Mouse (Mus musculus) lung, postnatal 0 days (tissue): ENCODE measurements around the gene Olfr273. TPM values are rescaled to one million over a fixed set of nuclear protein-coding genes. Genes with fewer than 3 reads are reported as not detected.

Experiments used
- ATAC-seq: fragments of 200-750 bp; cut with Nextera tagmentation; 2 replicates; pipeline ENCODE4 v1.8.0; 2017; ENCODE audit warnings: moderate library complexity
- DNase-seq: peaks from one replicate; pipeline ENCODE4 v3.0.0-alpha.2; 2016; ENCODE audit warnings: low spot score
- H3K27ac ChIP-seq: fragments of 300-500 bp; sonication (generic); 2 replicates; pipeline ENCODE4 v1.5.1; 2014; ENCODE audit warnings: antibody characterized with exemption, mild to moderate bottlenecking, low read length, mixed read lengths
- H3K27me3 ChIP-seq: fragments of 300-500 bp; sonication (generic); replicated peaks from 2 replicates; pipeline ENCODE4 v1.6.1; 2014; ENCODE audit warnings: low read length, mixed read lengths; ENCODE audit not compliant: insufficient read depth
- H3K36me3 ChIP-seq: fragments of 300-500 bp; sonication (generic); 2 replicates; pipeline ENCODE4 v1.6.1; 2014; ENCODE audit warnings: low read length, mixed read lengths; ENCODE audit not compliant: insufficient read depth
- H3K4me1 ChIP-seq: fragments of 300-500 bp; sonication (generic); 2 replicates; pipeline ENCODE4 v1.6.1; 2014; ENCODE audit warnings: antibody characterized with exemption, low read depth, low read length, mixed read lengths; ENCODE audit not compliant: insufficient read depth
- H3K4me2 ChIP-seq: fragments of 300-500 bp; sonication (generic); replicated peaks from 2 replicates; pipeline ENCODE4 v1.6.1; 2014; ENCODE audit warnings: low read depth, mild to moderate bottlenecking, low read length, moderate library complexity, mixed read lengths
- H3K4me3 ChIP-seq: fragments of 300-500 bp; sonication (generic); 2 replicates; pipeline ENCODE4 v1.5.1; 2014; ENCODE audit warnings: low read depth, low read length
- H3K9ac ChIP-seq: fragments of 300-500 bp; sonication (generic); replicated peaks from 2 replicates; pipeline ENCODE4 v1.6.1; 2014; ENCODE audit warnings: low read depth, mild to moderate bottlenecking
- H3K9me3 ChIP-seq: fragments of 300-500 bp; sonication (generic); 2 replicates; pipeline ENCODE4 v1.6.1; 2016; ENCODE audit warnings: low read length, mixed read lengths
- CTCF ChIP-seq: IDR thresholded peaks from 2 replicates; pipeline ENCODE4 v1.5.1; 2016; ENCODE audit warnings: antibody characterized with exemption, mild to moderate bottlenecking
- EP300 ChIP-seq: IDR thresholded peaks from 2 replicates; pipeline ENCODE4 v1.6.1; 2016; ENCODE audit warnings: antibody characterized with exemption, mild to moderate bottlenecking, control low read depth
- WGBS: fragments of 180-500 bp; shearing (Covaris S2); extraction: QIAGEN DNeasy Blood & Tissue Kit; methylation state at CpG from one replicate; pipeline ENCODE4 v1.1.7; 2014; 5-methylcytosine and 5-hydroxymethylcytosine counted together
- polyA plus RNA-seq: library from polyadenylated mRNA; unstranded; fragments of >200 nt; fragmentation: Nextera tagmentation; extraction: Ambion mirVana; gene quantifications from 2 replicates; pipeline ENCODE4 v1.2.1, GENCODE M21; 2015

Olfr273 gene
- polyA plus RNA-seq, 1 experiment from 2014 or later, result not detected

DNA sequence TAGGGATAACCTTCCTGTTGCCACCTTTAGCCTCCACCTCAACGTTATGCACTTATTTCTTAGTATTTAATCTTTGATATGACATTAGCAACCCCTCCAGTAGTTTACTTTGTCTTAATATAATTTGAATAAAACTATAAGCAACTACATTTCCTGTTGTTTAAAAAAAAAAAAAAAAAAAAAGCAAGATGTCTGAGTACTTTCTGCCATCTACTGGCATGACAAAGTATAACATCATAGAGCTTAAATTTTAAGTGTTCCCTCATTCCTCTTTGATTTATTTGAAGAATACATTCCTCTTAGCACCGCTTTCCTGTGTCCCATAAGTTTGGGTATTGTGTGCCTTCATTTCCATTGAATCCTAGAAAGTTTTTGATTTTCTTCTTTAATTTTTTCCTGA lies 47.2 kb downstream of the Olfr273 start:
- Histone ChIP-seq H3K9ac (no peak overlapping the region), H3K9me3 (no peaks in the 10 kb centered on the region), H3K36me3 (no peaks in the 10 kb centered on the region), H3K27ac (no peak overlapping the region), H3K27me3 (no peaks in the 10 kb centered on the region), H3K4me3 (no peak overlapping the region), H3K4me2 (no peak overlapping the region), H3K4me1 (no peaks in the 10 kb centered on the region)
- peak; percentile 19 for DNase-seq
- ATAC-seq, result no peak
- TF ChIP-seq CTCF, result peak; percentile 23; the same call in 1 of the 2 replicates
- no peak for TF ChIP-seq EP300
- WGBS, result 21% methylated on average over 2 of the region's 2 CpGs

Other genes with a start within 250 kb of the Olfr273 start
- not detected in 2 replicates for gene Olfr275, start 44.6 kb downstream of the Olfr273 start, polyA plus RNA-seq
- not detected in 2 replicates for gene Olfr272, start 59.9 kb upstream of the Olfr273 start, polyA plus RNA-seq
- not detected in 2 replicates for gene Olfr270, start 105.3 kb upstream of the Olfr273 start, polyA plus RNA-seq
- not detected in 2 replicates for gene Nipsnap3a, start 130.0 kb upstream of the Olfr273 start, polyA plus RNA-seq
- gene Nipsnap3b, start 152.6 kb upstream of the Olfr273 start, polyA plus RNA-seq, result 77.4 and 79.4 TPM in 2 replicates